Mouse (Mus musculus) hematopoietic stem cell, adult 5-6 weeks (primary cell): ENCODE results near the gene Tcf20. TPM values are rescaled to one million over a fixed set of nuclear protein-coding genes. Genes with fewer than 3 reads are reported as not detected.
"Not testable (repeated sequence)": the region's sequence is repeated elsewhere in the genome, so short reads cannot be mapped to it uniquely, and the experiment has no call there.

Experiments
- ATAC-seq, 2 experiments: fragments of 125-278 bp in 1 of 2; replicated peaks in 1 of 2; 2 replicates each; pipeline ENCODE4 v1.8.0; 2016 to 2017; ENCODE audit warnings: inconsistent platforms in 2 of 2, mild to moderate bottlenecking in 2 of 2, moderate number of reproducible peaks in 2 of 2, low read depth in 1 of 2, moderate TSS enrichment in 1 of 2; ENCODE audit not compliant: low FRiP score in 2 of 2, poor library complexity in 2 of 2, severe bottlenecking in 2 of 2, insufficient read depth in 1 of 2, low TSS enrichment in 1 of 2
- total RNA-seq: library from RNA; stranded (forward); fragments of 172-1452, 232-1000 nt; gene quantifications from 2 replicates; pipeline ENCODE4 v1.2.3, GENCODE M21; 2017

The Tcf20 gene
- total RNA-seq, 1 experiment from 2014 or later = 129 TPM

GRCm38 (mm10) chr15:82898740-82899675, 88.7 kb downstream of the Tcf20 start:
- ATAC-seq = peak; percentile 34 to 58; a peak in 2 of 4 replicates

- no peak for ATAC-seq
Observed at GRCm38 (mm10) chr15:82898141-82898739, 89.4 kb downstream of the Tcf20 start.

- no peak for ATAC-seq
Observed at GRCm38 (mm10) chr15:82896336-82896735, 91.3 kb downstream of the Tcf20 start.

- no peak for ATAC-seq
Observed at GRCm38 (mm10) chr15:82890470-82890869, 97.2 kb downstream of the Tcf20 start.

GRCm38 (mm10) chr15:82889426-82889825, 98.2 kb downstream of the Tcf20 start:
- ATAC-seq = no peak

GRCm38 (mm10) chr15:82888466-82888865, 99.2 kb downstream of the Tcf20 start:
- ATAC-seq = peak; percentile 91 to 93

GRCm38 (mm10) chr15:82877309-82877708, 110.4 kb downstream of the Tcf20 start:
- ATAC-seq = peak in 1 of 2 experiments; percentile 21; a peak in 1 of 4 replicates

- peak; percentile 56 to 58; a peak in 2 of 4 replicates for ATAC-seq
Observed at GRCm38 (mm10) chr15:82876863-82877262, 110.8 kb downstream of the Tcf20 start.

- ATAC-seq = no peak
Observed at GRCm38 (mm10) chr15:82872037-82872436, 115.6 kb downstream of the Tcf20 start.

- not testable (repeated sequence) for ATAC-seq
Observed at GRCm38 (mm10) chr15:82866286-82866685, 121.4 kb downstream of the Tcf20 start.

GRCm38 (mm10) chr15:82863674-82864073, 124.0 kb downstream of the Tcf20 start:
- ATAC-seq = no peak

GRCm38 (mm10) chr15:82856652-82857378, 130.9 kb downstream of the Tcf20 start:
- ATAC-seq = no peak

- no peak for ATAC-seq
Observed at GRCm38 (mm10) chr15:82856065-82856464, 131.6 kb downstream of the Tcf20 start.

GRCm38 (mm10) chr15:82839146-82839545, 148.5 kb downstream of the Tcf20 start:
- no peak for ATAC-seq

- no peak for ATAC-seq
Observed at GRCm38 (mm10) chr15:82829917-82830316, 157.8 kb downstream of the Tcf20 start.

GRCm38 (mm10) chr15:82825866-82826265, 161.8 kb downstream of the Tcf20 start:
- ATAC-seq = no peak; a peak in 1 of 4 replicates

GRCm38 (mm10) chr15:82822347-82822746, 165.3 kb downstream of the Tcf20 start:
- ATAC-seq = no peak

- no peak for ATAC-seq
Observed at GRCm38 (mm10) chr15:82821657-82822056, 166.0 kb downstream of the Tcf20 start.
